Mouse (Mus musculus) lung, postnatal 0 days (tissue): ENCODE results near the gene Jakmip3.

Experiments used
- CTCF ChIP-seq: IDR thresholded peaks from 2 replicates; pipeline ENCODE4 v1.5.1; 2016; ENCODE audit warnings: antibody characterized with exemption, mild to moderate bottlenecking
- EP300 ChIP-seq: IDR thresholded peaks from 2 replicates; pipeline ENCODE4 v1.6.1; 2016; ENCODE audit warnings: antibody characterized with exemption, mild to moderate bottlenecking, control low read depth

DNA sequence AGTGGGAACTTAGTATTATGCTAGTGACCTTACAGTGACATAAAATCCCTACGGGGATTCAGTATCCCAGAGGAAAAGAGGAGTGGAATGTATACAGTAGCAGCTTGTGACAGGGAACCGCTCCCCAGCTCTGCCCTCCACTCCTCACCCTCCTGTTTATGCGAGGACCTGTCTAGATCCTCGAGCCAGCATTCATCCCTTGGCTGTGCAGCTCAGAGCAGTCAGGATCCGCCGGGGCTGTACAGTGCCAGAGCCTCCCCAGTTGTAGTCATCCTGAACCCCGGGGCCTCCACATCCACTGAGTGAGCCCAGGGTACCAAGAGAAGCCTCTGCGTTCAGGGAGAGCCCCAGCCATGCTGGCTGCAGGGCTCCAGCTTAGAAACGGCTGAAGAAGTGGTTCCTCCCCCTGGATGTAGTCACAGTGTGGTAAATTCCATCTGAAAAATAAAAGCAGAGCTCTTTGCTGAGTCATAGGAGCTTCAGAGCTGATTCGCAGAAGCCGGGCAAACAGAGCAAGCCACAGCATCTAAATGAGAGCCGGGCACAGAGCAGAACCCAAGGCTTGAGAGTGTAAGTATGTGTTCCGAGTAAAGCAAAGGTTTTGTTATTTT lies 27.6 kb downstream of the Jakmip3 start:
- TF ChIP-seq CTCF (no peak), EP300 (no peak)
